Mouse (Mus musculus): ENCODE data around the gene Rbm3.

- TF ChIP-seq CTCF (IDR thresholded peaks at IDR 0.05), result no peak
- no peak for TF ChIP-seq EP300 (IDR thresholded peaks at IDR 0.05)
These were observed 1.9 kb downstream of the Rbm3 start for GRCm38 (mm10) chrX:8143750-8144149.

Data from lung, postnatal 0 days (tissue).